17 mouse cellular contexts compared by ENCODE assay signal in genomic region chr12:104822838-104823599, GRCm38 (mm10). TPM values are rescaled to one million over a fixed set of nuclear protein-coding genes. Genes with fewer than 3 reads are reported as not detected.
A peak's percentile ranks its signal among the peaks of the same experiment; 100 is the strongest.
DNase-seq lines count a peak whose midpoint lies in the region; ATAC-seq and TF ChIP-seq lines count a peak whose summit lies in the region.
"Had no signal": no experiment of that assay in that cellular context is flagged by ENCODE, and none has a peak within 500 bp of the region (broad histone marks: within the 10 kb centered on the region; RNA-seq: fewer than 3 reads in every experiment).

No protein-coding gene starts in this region.

- ATAC-seq in heart, postnatal 0 days (ENCODE audit: insufficient read depth, low read depth) = no peak
- no peak for ATAC-seq in lung, postnatal 0 days
- ATAC-seq in midbrain, embryonic 13.5 days = no peak
- ATAC-seq: inflammation-experienced regulatory T-cells, adult 6 months; midbrain, embryonic 15.5 days had no signal

- no peak overlapping the region for H3K4me3 ChIP-seq in heart, postnatal 0 days (ENCODE audit: low read depth, low read length)
- no peak overlapping the region for H3K4me3 ChIP-seq in heart, embryonic 10.5 days
- H3K4me3 ChIP-seq in lung, postnatal 0 days (ENCODE audit: low read depth, low read length) = no peak overlapping the region
- no peak overlapping the region for H3K4me3 ChIP-seq in midbrain, embryonic 13.5 days (replicated peaks)
- H3K4me3 ChIP-seq: embryonic facial prominence, embryonic 10.5 days; limb, embryonic 12.5 days; midbrain, embryonic 15.5 days had no signal

- no peak overlapping the region for H3K4me2 ChIP-seq in heart, postnatal 0 days (ENCODE audit: low read depth, low read length)
- no peak overlapping the region for H3K4me2 ChIP-seq in lung, postnatal 0 days (replicated peaks; ENCODE audit: low read depth, low read length)
- no peak overlapping the region for H3K4me2 ChIP-seq in midbrain, embryonic 13.5 days (replicated peaks)
- H3K4me2 ChIP-seq: limb, embryonic 12.5 days; midbrain, embryonic 15.5 days had no signal

- H3K27me3 ChIP-seq in heart, postnatal 0 days (ENCODE audit: control insufficient read depth, insufficient read depth, low read length) = no peaks in the 10 kb centered on the region
- H3K27me3 ChIP-seq in heart, embryonic 10.5 days (ENCODE audit: insufficient read depth, poor library complexity, severe bottlenecking) = no peaks in the 10 kb centered on the region
- no peaks in the 10 kb centered on the region for H3K27me3 ChIP-seq in lung, postnatal 0 days (replicated peaks; ENCODE audit: insufficient read depth, low read length)
- H3K27me3 ChIP-seq in midbrain, embryonic 13.5 days = no peaks in the 10 kb centered on the region
- H3K27me3 ChIP-seq: midbrain, embryonic 15.5 days had no signal

- no peak overlapping the region for H3K9ac ChIP-seq in heart, postnatal 0 days (replicated peaks; ENCODE audit: low read depth, low read length)
- H3K9ac ChIP-seq in lung, postnatal 0 days (replicated peaks; ENCODE audit: low read depth) = no peak overlapping the region
- H3K9ac ChIP-seq in midbrain, embryonic 13.5 days (replicated peaks) = no peak overlapping the region
- H3K9ac ChIP-seq: limb, embryonic 12.5 days; midbrain, embryonic 15.5 days had no signal

- H3K9me3 ChIP-seq in heart, postnatal 0 days (replicated peaks; ENCODE audit: control insufficient read depth, low read length) = no peaks in the 10 kb centered on the region
- no peaks in the 10 kb centered on the region for H3K9me3 ChIP-seq in heart, embryonic 10.5 days
- no peaks in the 10 kb centered on the region for H3K9me3 ChIP-seq in lung, postnatal 0 days (ENCODE audit: low read length)
- no peaks in the 10 kb centered on the region for H3K9me3 ChIP-seq in midbrain, embryonic 13.5 days
- H3K9me3 ChIP-seq: embryonic facial prominence, embryonic 10.5 days; limb, embryonic 12.5 days; midbrain, embryonic 15.5 days had no signal

- no peak for DNase-seq in heart, postnatal 0 days (ENCODE audit: low spot score)
- no peak for DNase-seq in heart, embryonic 10.5 days (ENCODE audit: low spot score)
- DNase-seq in lung, postnatal 0 days (ENCODE audit: low spot score) = no peak
- no peak for DNase-seq in lung, postnatal 10 days
- peak; percentile 68 for DNase-seq in kidney, postnatal 14 days
- DNase-seq in frontal cortex, postnatal 14 days (ENCODE audit: low spot score in 2 of 2) = no peak
- DNase-seq in left cerebral cortex, adult 9 months (ENCODE audit: low spot score in 2 of 2) = no peak
- DNase-seq: adrenal gland, adult 8-10 months; cerebellum, adult 9-10 months; heart, postnatal 10 days; lung, postnatal 4 days; thymus, postnatal 36 days had no signal

- WGBS in heart, postnatal 0 days = 82% methylated on average over 10 of the region's 10 CpGs
- 78% methylated on average over 10 of the region's 10 CpGs for WGBS in heart, embryonic 10.5 days
- WGBS in lung, postnatal 0 days = 87% methylated on average over 10 of the region's 10 CpGs
- 93% methylated on average over 10 of the region's 10 CpGs for WGBS in midbrain, embryonic 13.5 days

- no peak for TF ChIP-seq EP300 in heart, postnatal 0 days (IDR thresholded peaks at IDR 0.05; ENCODE audit: low read depth)
- no peak for TF ChIP-seq EP300 in lung, postnatal 0 days (IDR thresholded peaks at IDR 0.05)

- no peak overlapping the region for H3K27ac ChIP-seq in heart, postnatal 0 days (ENCODE audit: low read depth)
- no peak overlapping the region for H3K27ac ChIP-seq in heart, embryonic 10.5 days
- no peak overlapping the region for H3K27ac ChIP-seq in lung, postnatal 0 days (ENCODE audit: low read length)
- H3K27ac ChIP-seq in midbrain, embryonic 13.5 days = no peak overlapping the region
- H3K27ac ChIP-seq: limb, embryonic 12.5 days; midbrain, embryonic 15.5 days had no signal

- peak; percentile 13; the same call in 1 of the 2 replicates for TF ChIP-seq CTCF in heart, postnatal 0 days (IDR thresholded peaks at IDR 0.05; ENCODE audit: low read depth)
- TF ChIP-seq CTCF in lung, postnatal 0 days (IDR thresholded peaks at IDR 0.05) = peak; percentile 30

- H3K36me3 ChIP-seq in heart, postnatal 0 days (replicated peaks; ENCODE audit: control insufficient read depth, insufficient read depth, low read length) = no peaks in the 10 kb centered on the region
- no peaks in the 10 kb centered on the region for H3K36me3 ChIP-seq in heart, embryonic 10.5 days
- no peaks in the 10 kb centered on the region for H3K36me3 ChIP-seq in lung, postnatal 0 days (ENCODE audit: insufficient read depth, low read length)
- no peaks in the 10 kb centered on the region for H3K36me3 ChIP-seq in midbrain, embryonic 13.5 days
- H3K36me3 ChIP-seq: embryonic facial prominence, embryonic 10.5 days; limb, embryonic 12.5 days; midbrain, embryonic 15.5 days had no signal

- peaks cover 39% of the 10 kb centered on the region for H3K4me1 ChIP-seq in heart, postnatal 0 days (ENCODE audit: control insufficient read depth, insufficient read depth)
- H3K4me1 ChIP-seq in heart, embryonic 10.5 days = peaks cover 61% of the 10 kb centered on the region
- peaks cover 15% of the 10 kb centered on the region; the same call in 1 of the 2 replicates for H3K4me1 ChIP-seq in lung, postnatal 0 days (ENCODE audit: insufficient read depth, low read depth, low read length)
- peaks cover 21% of the 10 kb centered on the region for H3K4me1 ChIP-seq in midbrain, embryonic 13.5 days (replicated peaks)

RNA-seq across cellular contexts. Expression of gene Clmn, which starts 41.9 kb away (rescaled TPM):
- total RNA-seq in heart, postnatal 0 days (2014; rRNA removed; ENCODE audit: low replicate concordance) = 0.31 and 0.70 TPM in 2 replicates
- polyA plus RNA-seq in heart, postnatal 0 days (2015; fragmentation: Nextera tagmentation; extraction: Ambion mirVana) = 0.22 and 0.31 TPM in 2 replicates
- 1.1 and 2.1 TPM in 2 replicates for polyA plus RNA-seq in heart, embryonic 10.5 days (2016; fragmentation: Nextera tagmentation; extraction: Ambion mirVana)
- polyA plus RNA-seq in lung, postnatal 0 days (2015; fragmentation: Nextera tagmentation; extraction: Ambion mirVana) = 2.0 and 2.5 TPM in 2 replicates
- polyA plus RNA-seq in midbrain, embryonic 13.5 days (2015; fragmentation: Nextera tagmentation; extraction: Ambion mirVana) = 0.98 and 1.1 TPM in 2 replicates
